Mouse (Mus musculus) CH12.LX (cell line): ENCODE measurements at regions not wholly inside any gene's neighbourhood (a gene's known extent, or its start where the extent isn't known, plus 50 kb on each side); places are given as distances from the start of the nearest gene placed in this dataset.

Experiments used
- DNase-seq: peaks from one replicate; pipeline ENCODE4 v3.0.0-alpha.2; 2013; ENCODE audit errors: extremely low read depth
- H3K27ac ChIP-seq: 2 replicates; pipeline ENCODE4 v1.5.1; 2012; ENCODE audit warnings: low read depth, mild to moderate bottlenecking, control low read depth, moderate library complexity; ENCODE audit not compliant: insufficient read depth
- H3K27me3 ChIP-seq: replicated peaks from 2 replicates; pipeline ENCODE3; 2012; ENCODE audit warnings: inconsistent platforms
- H3K36me3 ChIP-seq, 2 experiments: replicated peaks in 1 of 2; 2 replicates each; pipeline versions ENCODE3 to v1.6.1; 2012; ENCODE audit warnings: inconsistent platforms in 1 of 2, low read length in 1 of 2, mild to moderate bottlenecking in 1 of 2, mixed read lengths in 1 of 2, moderate library complexity in 1 of 2; ENCODE audit not compliant: control insufficient read depth in 1 of 2, insufficient read depth in 1 of 2
- H3K4me1 ChIP-seq, 2 experiments: 2 replicates each; pipeline ENCODE4 v1.6.1; 2012; ENCODE audit warnings: inconsistent platforms in 1 of 2, moderate library complexity in 1 of 2; ENCODE audit not compliant: insufficient read depth in 2 of 2, control insufficient read depth in 1 of 2
- H3K4me2 ChIP-seq: 2 replicates; pipeline ENCODE4 v1.6.1; 2012; ENCODE audit warnings: low read depth, mild to moderate bottlenecking, control low read depth; ENCODE audit not compliant: poor library complexity, insufficient read depth, severe bottlenecking
- H3K4me3 ChIP-seq, 3 experiments: fragments of 150-350 bp in 1 of 3; sonication (generic) in 1 of 3; replicated peaks in 1 of 3; 2 replicates each; pipeline versions ENCODE3 to v1.5.1; 2011 to 2012; ENCODE audit warnings: low read depth in 2 of 3, low read length in 2 of 3, mild to moderate bottlenecking in 2 of 3, moderate library complexity in 2 of 3, control low read depth in 1 of 3, improper control_type of control experiment in 1 of 3, inconsistent platforms in 1 of 3, mixed read lengths in 1 of 3; ENCODE audit not compliant: poor library complexity in 1 of 3
- H3K79me2 ChIP-seq: replicated peaks from 2 replicates; pipeline ENCODE4 v1.6.1; 2012; ENCODE audit warnings: mild to moderate bottlenecking, moderate library complexity; ENCODE audit not compliant: control insufficient read depth, poor library complexity, insufficient read depth, severe bottlenecking; ENCODE audit errors: extremely low read depth
- H3K9ac ChIP-seq: 2 replicates; pipeline ENCODE4 v1.6.1; 2012; ENCODE audit warnings: low read depth, mild to moderate bottlenecking, control low read depth, moderate library complexity; ENCODE audit not compliant: insufficient read depth
- H3K9me3 ChIP-seq: replicated peaks from 2 replicates; pipeline ENCODE3; 2012; ENCODE audit warnings: low read length, inconsistent platforms, mixed read lengths
- BHLHE40 ChIP-seq: IDR thresholded peaks from 2 replicates; pipeline ENCODE4 v1.6.1; 2011; ENCODE audit warnings: mild to moderate bottlenecking, low read depth, low read length, improper control_type of control experiment
- CHD1 ChIP-seq: IDR thresholded peaks from 2 replicates; pipeline ENCODE4 v1.6.1; 2012; ENCODE audit warnings: low read depth, low read length, improper control_type of control experiment, inconsistent platforms
- CHD2 ChIP-seq: IDR thresholded peaks from 2 replicates; pipeline ENCODE4 v1.6.1; 2011; ENCODE audit warnings: low read length, improper control_type of control experiment
- CTCF ChIP-seq, 2 experiments: IDR thresholded peaks in 1 of 2; conservative IDR thresholded peaks in 1 of 2; 2 replicates each; pipeline ENCODE4 v1.5.1; 2011 to 2012; ENCODE audit warnings: low read depth in 2 of 2, low read length in 2 of 2, improper control_type of control experiment in 1 of 2, inconsistent platforms in 1 of 2, mild to moderate bottlenecking in 1 of 2, moderate library complexity in 1 of 2
- E2F4 ChIP-seq: IDR thresholded peaks from 2 replicates; pipeline ENCODE4 v1.6.1; 2011; ENCODE audit warnings: low read depth, low read length, improper control_type of control experiment; ENCODE audit not compliant: insufficient replicate concordance
- EP300 ChIP-seq: IDR thresholded peaks from 2 replicates; pipeline ENCODE4 v1.6.1; 2011; ENCODE audit warnings: low read length, improper control_type of control experiment
- IRF4 ChIP-seq: IDR thresholded peaks from 2 replicates; pipeline ENCODE4 v1.6.1; 2014; ENCODE audit warnings: low read depth, mild to moderate bottlenecking, inconsistent platforms, low read length, improper control_type of control experiment
- JUN ChIP-seq: IDR thresholded peaks from 2 replicates; pipeline ENCODE4 v1.6.1; 2011; ENCODE audit warnings: low read depth, mild to moderate bottlenecking, low read length, improper control_type of control experiment, moderate library complexity; ENCODE audit not compliant: insufficient read depth
- JUND ChIP-seq: conservative IDR thresholded peaks from 2 replicates; pipeline ENCODE4 v1.6.1; 2011; ENCODE audit warnings: low read depth, low read length, improper control_type of control experiment
- MAX ChIP-seq: IDR thresholded peaks from 2 replicates; pipeline ENCODE4 v1.6.1; 2011; ENCODE audit warnings: low read length, improper control_type of control experiment
- MAZ ChIP-seq: IDR thresholded peaks from 2 replicates; pipeline ENCODE4 v1.6.1; 2012; ENCODE audit warnings: low read depth, mild to moderate bottlenecking, inconsistent platforms, low read length, improper control_type of control experiment, moderate library complexity
- MXI1 ChIP-seq: IDR thresholded peaks from 2 replicates; pipeline ENCODE4 v1.6.1; 2011; ENCODE audit warnings: mild to moderate bottlenecking, low read depth, low read length, improper control_type of control experiment
- MYC ChIP-seq: IDR thresholded peaks from 2 replicates; pipeline ENCODE4 v1.6.1; 2011; ENCODE audit warnings: low read depth, mild to moderate bottlenecking, improper control_type of control experiment, low read length
- NELFE ChIP-seq: IDR thresholded peaks from 2 replicates; pipeline ENCODE4 v1.6.1; 2011; ENCODE audit warnings: low read depth, low read length, improper control_type of control experiment
- NRF1 ChIP-seq: IDR thresholded peaks from 2 replicates; pipeline ENCODE4 v1.6.1; 2014; ENCODE audit warnings: low read depth, mild to moderate bottlenecking, inconsistent platforms, low read length, improper control_type of control experiment, moderate library complexity
- POLR2AphosphoS2 ChIP-seq: IDR thresholded peaks from 2 replicates; pipeline ENCODE4 v1.6.1; 2011; ENCODE audit warnings: low read depth, low read length, improper control_type of control experiment
- RAD21 ChIP-seq: IDR thresholded peaks from 2 replicates; pipeline ENCODE4 v1.6.1; 2011; ENCODE audit warnings: low read depth, mild to moderate bottlenecking, low read length, improper control_type of control experiment, moderate library complexity
- SIN3A ChIP-seq: IDR thresholded peaks from 2 replicates; pipeline ENCODE4 v1.6.1; 2012; ENCODE audit warnings: low read length, improper control_type of control experiment, inconsistent platforms
- TCF12 ChIP-seq: IDR thresholded peaks from 2 replicates; pipeline ENCODE4 v1.6.1; 2014; ENCODE audit warnings: low read depth, mild to moderate bottlenecking, inconsistent platforms, low read length, improper control_type of control experiment
- USF1 ChIP-seq: IDR thresholded peaks from 2 replicates; pipeline ENCODE4 v1.6.1; 2014; ENCODE audit warnings: low read depth, mild to moderate bottlenecking, inconsistent platforms, low read length, improper control_type of control experiment
- ZKSCAN1 ChIP-seq: IDR thresholded peaks from 2 replicates; pipeline ENCODE4 v1.6.1; 2012; ENCODE audit warnings: low read depth, inconsistent platforms, low read length, improper control_type of control experiment, borderline replicate concordance
- ZMIZ1 ChIP-seq: IDR thresholded peaks from 2 replicates; pipeline ENCODE4 v1.6.1; 2012; ENCODE audit warnings: low read depth, mild to moderate bottlenecking, inconsistent platforms, low read length, improper control_type of control experiment
- dilution Hi-C: fragments of 300-500 bp; cut with MboI; formaldehyde crosslinking; loops from 2 replicates; pipeline ENCODE4 v1.14.3; 2020; ENCODE audit warnings: low sequenced_read_pairs; ENCODE audit not compliant: extremely low pct_unique_long_range_greater_than_20kb, extremely low pct_ligation_motif_present
- in situ Hi-C: fragments of 300-500 bp; cut with MboI; formaldehyde crosslinking; loops from 3 replicates; pipeline ENCODE4 v1.14.3; 2019; ENCODE audit warnings: low sequenced_read_pairs, low pct_ligation_motif_present, low pct_unique_long_range_greater_than_20kb, mixed read lengths

GRCm38 (mm10) chr2:45184704-45185620, 67.8 kb upstream of the Zeb2 start:
- Histone ChIP-seq H3K9ac (no peak overlapping the region), H3K36me3 (no peaks in the 10 kb centered on the region), H3K79me2 (no peaks in the 10 kb centered on the region), H3K4me1 (peaks cover 0 to 17% of the 10 kb centered on the region in 2 experiments; a peak in 1 of 4 replicates), H3K9me3 (no peaks in the 10 kb centered on the region), H3K27me3 (no peaks in the 10 kb centered on the region), H3K4me2 (no peak overlapping the region), H3K4me3 (no peak overlapping the region), H3K27ac (no peak overlapping the region)
- dilution Hi-C loops (no loop called here), in situ Hi-C loops (no loop called here)
- TF ChIP-seq CHD2 = no peak
- TF ChIP-seq ZMIZ1 = no peak
- TF ChIP-seq JUND = no peak
- TF ChIP-seq NELFE = no peak
- TF ChIP-seq E2F4 = no peak
- no peak for TF ChIP-seq MYC
- no peak for TF ChIP-seq TCF12
- no peak for TF ChIP-seq CTCF (conservative IDR thresholded peaks at IDR 0.05 in 1 of 2, IDR thresholded peaks at IDR 0.05 in 1 of 2; ENCODE audit: low read depth in 2 of 2, low read length in 2 of 2)
- no peak for TF ChIP-seq IRF4
- no peak for TF ChIP-seq SIN3A
- TF ChIP-seq JUN = no peak
- no peak for TF ChIP-seq MXI1
- TF ChIP-seq RAD21 = no peak
- TF ChIP-seq POLR2AphosphoS2 = no peak
- no peak for TF ChIP-seq CHD1
- DNase-seq = no peak

GRCm38 (mm10) chr2:45184149-45184548, 67.0 kb upstream of the Zeb2 start:
- TF ChIP-seq MAZ = no peak
- TF ChIP-seq ZKSCAN1 = no peak
- TF ChIP-seq NRF1 = no peak
- TF ChIP-seq EP300 = no peak
- TF ChIP-seq MYC = no peak
- TF ChIP-seq MXI1 = no peak
- no peak for TF ChIP-seq CHD1
- TF ChIP-seq BHLHE40 = no peak
- no peak for TF ChIP-seq MAX
- no peak for TF ChIP-seq JUN
- no peak for TF ChIP-seq USF1
- dilution Hi-C loops (no loop called here), in situ Hi-C loops (no loop called here)
- Histone ChIP-seq H3K36me3 (no peaks in the 10 kb centered on the region), H3K27me3 (no peaks in the 10 kb centered on the region), H3K9me3 (no peaks in the 10 kb centered on the region), H3K79me2 (no peaks in the 10 kb centered on the region), H3K4me2 (no peak overlapping the region), H3K4me1 (peaks cover 0 to 17% of the 10 kb centered on the region in 2 experiments; a peak in 1 of 4 replicates), H3K9ac (no peak overlapping the region), H3K4me3 (no peak overlapping the region), H3K27ac (no peak overlapping the region)
- DNase-seq = no peak
